Mouse (Mus musculus) ovary, postnatal 10 days (tissue): Measurements from ENCODE around the gene Pym1.

Source experiments
- DNase-seq: peaks from one replicate; pipeline ENCODE4 v3.0.0; 2022; ENCODE audit warnings: low spot score

Pym1 gene

GRCm38 (mm10) chr10:128805092-128806000 is 57.7 kb downstream of the Pym1 start:
- peak; percentile 79 for DNase-seq

DNA sequence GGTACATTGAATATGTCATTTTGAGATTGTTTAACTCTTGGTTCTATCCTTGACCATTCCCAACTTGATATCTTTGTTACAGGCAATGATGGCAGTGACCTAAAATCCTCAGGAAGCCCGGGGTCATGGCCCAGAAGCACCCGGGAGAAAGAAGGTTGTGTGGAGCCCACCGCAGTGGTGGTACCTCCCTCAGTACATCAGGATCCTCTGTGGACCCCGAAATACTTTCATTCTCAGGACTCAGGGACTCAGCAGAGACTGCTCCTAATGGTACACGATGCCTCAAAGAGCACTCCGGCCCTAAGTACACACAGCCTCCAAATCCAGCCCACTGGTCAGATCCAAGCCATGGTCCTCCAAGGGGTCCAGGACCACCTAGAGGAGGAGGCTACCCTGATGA is 58.4 kb downstream of the Pym1 start:
- DNase-seq = no peak

DNA sequence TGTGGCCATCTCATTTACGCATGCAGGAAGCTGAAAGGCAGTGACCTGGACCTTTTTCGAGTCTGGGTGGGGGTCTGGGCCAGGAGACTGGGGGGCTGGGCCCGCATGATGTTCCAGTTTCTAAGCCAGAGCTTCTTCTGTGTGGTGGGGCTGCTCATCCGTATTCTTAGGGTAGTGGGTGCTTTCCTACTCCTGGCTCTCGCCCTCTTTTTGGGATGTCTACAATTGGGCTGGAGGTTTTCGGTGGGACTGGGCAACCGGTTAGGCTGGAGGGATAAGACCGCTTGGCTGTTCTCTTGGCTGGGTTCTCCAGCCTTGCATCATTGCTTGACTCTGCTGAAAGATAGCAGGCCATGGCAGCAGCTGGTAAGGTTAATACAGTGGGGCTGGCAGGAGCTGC is 59.3 kb downstream of the Pym1 start:
- DNase-seq = no peak
